Mouse (Mus musculus) liver, postnatal 0 days (tissue): ENCODE results near the gene Fads6.

Source experiments
- CTCF ChIP-seq: sonication (generic); IDR thresholded peaks from 2 replicates; pipeline ENCODE4 v1.5.1; 2016; ENCODE audit warnings: antibody characterized with exemption, low read depth
- EP300 ChIP-seq: IDR thresholded peaks from 2 replicates; pipeline ENCODE4 v1.6.1; 2016; ENCODE audit warnings: antibody characterized with exemption, low read depth, mild to moderate bottlenecking

- TF ChIP-seq CTCF (peak; percentile 94), EP300 (no peak)
Observed at GRCm38 (mm10) chr11:115321906-115322693, 24.6 kb upstream of the Fads6 start, which contains the start of gene Ush1g.
